Mouse (Mus musculus) large intestine, adult 2 months (tissue): ENCODE measurements around the gene Thbd. TPM values are rescaled to one million over a fixed set of nuclear protein-coding genes. Genes with fewer than 3 reads are reported as not detected.

Source experiments
- DNase-seq: peaks from one replicate; pipeline ENCODE4 v3.0.0-alpha.2; 2012; ENCODE audit warnings: low read depth, low spot score
- WGBS: fragments of 180-500 bp; shearing (Covaris S2); methylation state at CpG from one replicate; pipeline ENCODE4 v1.1.7; 2018; 5-methylcytosine and 5-hydroxymethylcytosine counted together
- polyA plus RNA-seq: library from polyadenylated mRNA; depleted of rRNA; stranded (reverse); fragments of >200 nt; gene quantifications from 2 replicates; pipeline ENCODE4 v1.2.3, GENCODE M21; 2012; rRNA removed

The Thbd gene
- polyA plus RNA-seq, result 16.6 and 22.5 TPM in 2 replicates

DNA sequence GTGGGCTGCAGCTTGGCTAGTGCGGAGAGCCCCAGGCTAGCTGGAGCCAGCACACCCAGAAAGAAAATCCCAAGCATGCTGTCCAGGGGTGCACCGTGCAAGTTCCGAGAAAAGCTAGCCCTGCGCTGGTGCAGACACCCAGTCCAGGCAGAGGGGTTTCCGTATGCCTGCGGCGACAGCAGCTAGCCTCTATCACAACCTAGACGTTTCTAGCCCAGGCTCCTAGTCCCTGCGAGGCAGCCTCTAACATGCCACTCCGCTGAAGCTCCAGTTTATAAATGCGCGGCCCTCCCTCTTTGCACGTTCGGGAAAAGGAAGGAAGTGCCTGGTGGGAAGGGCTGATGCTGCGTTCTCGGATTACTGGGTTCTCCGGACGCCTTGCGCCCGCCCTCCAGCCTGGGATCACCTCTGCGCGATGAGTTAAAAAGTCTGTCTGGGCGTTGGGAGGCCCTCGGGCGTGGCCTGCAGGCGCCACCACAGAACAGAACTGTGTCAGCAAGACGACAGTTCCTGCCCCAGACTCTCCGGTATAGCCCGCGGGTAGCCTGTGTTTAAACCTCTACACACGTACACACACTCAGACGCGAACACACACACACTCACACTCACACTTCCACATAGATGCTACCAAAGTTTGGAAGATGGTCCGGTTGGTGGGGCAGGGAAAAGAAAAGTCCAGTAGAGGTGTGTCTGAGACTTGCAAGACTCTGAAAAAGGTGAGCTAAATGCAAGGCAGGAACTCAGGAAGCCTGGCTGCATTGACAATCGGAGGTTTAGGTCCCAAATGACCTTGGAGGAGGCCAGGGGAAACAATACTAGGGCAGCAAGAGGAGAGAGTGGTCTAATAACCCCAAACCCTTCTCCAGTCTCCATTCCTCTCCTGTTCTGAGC, at the start of gene Thbd:
TSS of gene Thbd (minus strand) at position 319 of the 891 bp plus-strand sequence.
- WGBS, result 4% methylated on average over 35 of the region's 35 CpGs
- no peak for DNase-seq

- DNase-seq, result no peak
Observed at GRCm38 (mm10) chr2:148455341-148455740, 47.4 kb upstream of the Thbd start.

DNA sequence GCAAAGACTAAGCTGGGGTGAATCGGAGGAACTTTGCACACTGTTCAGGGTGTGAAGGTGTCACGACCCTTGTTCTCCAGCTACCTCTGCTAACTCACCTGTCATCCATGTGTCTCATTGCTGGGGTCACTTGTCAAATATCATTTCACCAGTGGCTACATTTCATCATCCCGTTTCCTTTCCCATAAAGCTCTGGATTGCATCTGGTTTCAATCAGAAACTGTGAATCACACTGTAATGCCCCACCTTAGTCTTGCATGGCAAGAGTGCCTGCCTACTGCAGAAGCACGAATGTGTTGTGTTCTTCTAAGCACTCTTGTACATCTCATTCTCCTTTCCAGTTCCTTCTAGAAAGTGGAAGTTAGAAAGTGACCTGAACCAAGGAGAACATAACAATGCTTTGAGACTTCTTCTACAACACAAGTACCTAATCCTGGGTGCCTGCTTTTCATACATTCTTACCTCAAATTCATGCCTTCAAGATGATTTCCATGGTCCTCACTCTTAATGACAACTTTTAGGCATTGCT, 46.1 kb upstream of the Thbd start:
- WGBS, result 72% methylated on average over 4 of the region's 4 CpGs
- DNase-seq, result no peak

- WGBS, result 74% methylated on average over 3 of the region's 3 CpGs
- no peak for DNase-seq
Observed at GRCm38 (mm10) chr2:148453061-148453460, 45.1 kb upstream of the Thbd start.

GRCm38 (mm10) chr2:148451498-148451897, 43.5 kb upstream of the Thbd start:
- no peak for DNase-seq
- 67% methylated on average over 5 of the region's 5 CpGs for WGBS

DNA sequence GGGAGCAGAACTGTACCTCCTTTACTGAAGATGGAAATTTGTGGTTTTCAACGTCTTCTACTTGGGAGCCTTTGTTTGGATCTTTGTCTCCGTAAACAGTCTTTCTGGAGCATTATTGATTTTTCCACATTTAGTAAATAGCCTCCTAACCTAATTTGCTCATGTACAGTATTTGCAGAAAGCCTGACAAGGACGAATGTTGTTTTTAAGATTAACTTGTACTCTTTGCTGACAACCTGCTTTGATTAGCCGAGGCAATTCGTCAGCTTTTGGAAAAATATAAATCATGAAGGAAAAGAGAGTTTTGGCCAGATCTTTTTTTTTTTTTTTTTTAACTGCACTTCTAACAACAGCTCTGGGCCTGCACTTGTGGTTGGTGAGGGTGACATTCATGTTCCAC, 42.6 kb upstream of the Thbd start:
- WGBS, result 49% methylated on average over 5 of the region's 5 CpGs
- DNase-seq, result no peak

- WGBS, result 90% methylated on average over 1 of the region's 1 CpGs
- no peak for DNase-seq
Observed at GRCm38 (mm10) chr2:148449659-148450058, 41.7 kb upstream of the Thbd start.

- no peak for DNase-seq
- 74% methylated on average over 3 of the region's 3 CpGs for WGBS
Observed at GRCm38 (mm10) chr2:148446446-148446845, 38.5 kb upstream of the Thbd start.

- no peak for DNase-seq
- 92% methylated on average over 1 of the region's 1 CpGs for WGBS
Observed at GRCm38 (mm10) chr2:148445616-148446015, 37.6 kb upstream of the Thbd start.

DNA sequence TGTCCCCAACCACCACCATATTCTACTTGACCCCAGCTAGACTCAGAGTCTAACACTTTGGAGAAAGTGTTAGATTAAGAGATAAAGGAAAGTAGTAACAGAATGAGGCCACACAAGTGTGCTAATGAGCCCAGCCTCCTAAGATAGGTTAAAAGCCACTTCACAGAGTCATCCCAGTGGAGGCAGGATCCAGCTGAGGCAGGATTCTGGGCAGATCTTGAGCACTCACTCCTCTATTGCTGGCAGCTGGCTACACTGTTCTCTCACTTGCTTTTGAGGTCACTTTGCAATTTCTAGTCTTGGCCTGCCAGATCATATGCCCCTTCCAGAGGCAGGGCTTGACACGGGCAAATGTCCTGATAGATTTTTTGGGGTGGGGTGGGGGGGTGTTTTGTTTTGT, 36.5 kb upstream of the Thbd start:
- DNase-seq, result no peak
- 71% methylated on average over 1 of the region's 1 CpGs for WGBS

DNA sequence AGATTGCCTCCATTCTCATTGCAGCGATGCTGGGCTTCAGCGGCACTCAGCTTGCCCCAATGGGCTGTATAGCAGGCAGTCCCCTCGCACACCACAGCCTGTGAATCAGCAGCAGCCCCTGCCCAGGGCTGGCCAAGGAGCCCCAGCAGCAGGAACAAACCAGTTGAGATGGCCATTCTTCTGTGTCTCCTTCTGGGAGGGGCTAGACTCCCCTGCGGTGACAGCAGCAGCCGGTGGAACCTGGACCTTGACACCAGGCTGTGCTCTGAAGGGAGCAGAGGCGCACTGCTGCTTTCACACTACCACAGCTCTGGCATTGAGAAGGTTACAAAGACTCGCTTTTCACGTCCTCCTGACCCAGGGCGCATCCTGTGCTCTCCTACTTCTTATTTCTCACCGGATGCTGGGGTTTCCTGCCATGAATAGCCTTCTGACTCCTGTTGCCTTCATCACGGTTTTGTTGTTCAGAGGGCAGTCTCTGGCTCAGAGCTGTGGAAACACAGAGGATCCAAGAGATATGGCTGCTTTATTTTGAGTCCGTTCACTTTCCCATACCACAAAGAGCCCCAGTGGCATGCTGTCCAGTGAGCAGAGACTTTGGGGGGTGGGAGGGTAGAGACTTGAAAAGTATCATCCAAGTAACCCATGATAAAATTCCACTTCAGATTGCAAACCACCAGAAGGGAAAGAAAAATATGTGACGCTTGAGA, 35.4 kb upstream of the Thbd start, which contains the start of gene Cd93:
TSS of gene Cd93 (minus strand) at position 315 of the 710 bp plus-strand sequence.
- 43% methylated on average over 13 of the region's 13 CpGs for WGBS
- no peak for DNase-seq

- DNase-seq, result no peak
Observed at GRCm38 (mm10) chr2:148442710-148443109, 34.7 kb upstream of the Thbd start.

GRCm38 (mm10) chr2:148442172-148442571, 34.2 kb upstream of the Thbd start:
- 66% methylated on average over 4 of the region's 4 CpGs for WGBS
- no peak for DNase-seq

More at GRCm38 (mm10) chr2:148442710-148443109, 34.7 kb upstream of the Thbd start:
- 81% methylated on average over 4 of the region's 4 CpGs for WGBS

DNA sequence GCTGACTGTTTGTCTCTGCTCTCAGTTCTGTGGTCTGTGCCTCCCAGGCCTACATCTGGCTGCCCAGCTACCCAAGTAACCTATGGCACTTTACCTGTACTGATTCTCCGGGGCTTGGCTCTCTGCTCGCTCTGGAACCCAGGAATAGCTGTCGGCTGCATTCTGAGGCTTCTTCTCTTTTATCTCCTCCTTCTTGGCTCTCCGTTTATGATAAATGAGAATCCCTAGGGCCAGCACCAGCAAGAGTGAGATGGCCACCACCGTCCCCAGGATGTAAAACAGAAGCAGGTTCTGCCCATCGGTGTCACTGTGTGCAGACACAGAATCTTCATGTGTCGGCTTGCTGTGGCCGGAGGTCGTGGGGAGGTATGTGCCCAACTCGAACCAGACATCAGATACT, 33.4 kb upstream of the Thbd start:
- WGBS, result 74% methylated on average over 10 of the region's 10 CpGs
- DNase-seq, result no peak

DNA sequence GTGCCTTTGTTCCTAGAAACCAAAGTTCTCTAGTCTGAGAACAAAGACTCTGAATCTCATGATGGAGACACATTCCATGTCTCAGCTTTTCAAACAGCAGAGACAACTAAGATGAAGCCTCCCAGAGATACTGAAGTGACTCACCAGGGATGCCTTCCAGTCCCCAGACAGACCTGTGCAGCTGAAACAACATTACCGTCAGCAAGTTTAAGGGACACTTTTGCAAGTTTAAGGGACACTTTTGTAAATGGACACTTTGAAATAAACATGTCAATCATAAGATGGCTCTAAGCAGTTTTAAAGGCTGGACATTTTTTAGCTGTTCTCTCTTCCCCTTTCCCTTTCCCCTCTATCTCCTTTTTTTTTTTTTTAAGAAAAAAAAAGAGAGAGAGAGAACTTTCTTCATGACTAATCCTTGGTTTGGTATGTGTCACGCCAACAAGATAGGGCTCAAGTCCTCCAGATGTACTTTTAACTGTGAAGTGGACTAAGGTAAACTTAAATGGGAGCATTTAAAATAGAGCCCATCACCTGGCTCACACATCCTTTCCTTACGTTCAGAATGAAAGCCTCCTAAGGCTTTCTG, 31.8 kb upstream of the Thbd start:
- no peak for DNase-seq
- 50% methylated on average over 3 of the region's 3 CpGs for WGBS

GRCm38 (mm10) chr2:148436285-148436684, 28.3 kb upstream of the Thbd start:
- DNase-seq, result no peak
- 59% methylated on average over 3 of the region's 3 CpGs for WGBS

DNA sequence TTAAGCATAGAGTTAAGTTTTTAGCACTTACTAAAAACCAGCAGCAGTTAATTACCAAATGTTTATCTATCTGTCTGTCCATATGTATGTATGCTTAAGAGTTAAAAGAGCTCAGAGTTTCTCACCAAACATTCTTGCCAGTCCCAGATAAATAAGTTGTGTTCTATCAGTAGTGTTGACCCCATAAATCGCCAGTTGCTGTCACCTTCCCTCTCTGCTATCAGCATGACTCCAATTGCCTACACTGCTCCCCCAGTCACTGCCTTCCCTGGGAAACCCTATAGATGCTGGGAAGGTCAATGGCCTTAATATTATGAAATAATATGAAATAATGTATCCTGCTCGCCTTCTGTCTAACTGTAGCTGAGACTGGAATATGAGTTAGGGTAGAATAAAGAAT, 24.4 kb upstream of the Thbd start:
- DNase-seq, result no peak
- WGBS, result 64% methylated on average over 2 of the region's 2 CpGs

DNA sequence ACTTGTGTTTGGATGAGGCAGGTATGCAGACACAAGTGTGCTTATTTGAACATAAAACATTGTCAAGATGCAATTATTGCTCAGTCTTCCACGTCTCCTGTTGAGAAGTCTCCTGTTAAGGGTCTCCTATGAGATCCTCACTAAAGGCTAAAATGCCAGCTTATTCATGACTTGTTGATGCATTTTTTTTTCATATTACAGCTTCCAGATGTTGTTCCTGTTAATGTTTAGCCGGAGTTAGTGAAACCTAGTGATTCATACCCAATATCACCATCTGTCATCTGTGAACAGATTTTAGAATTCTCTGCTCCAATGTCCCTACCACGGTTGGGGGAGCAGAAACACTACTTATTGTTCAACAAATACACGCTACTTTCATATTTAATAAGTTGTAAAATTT, 23.0 kb upstream of the Thbd start:
- no peak for DNase-seq
- 51% methylated on average over 4 of the region's 4 CpGs for WGBS

GRCm38 (mm10) chr2:148429001-148429505, 21.1 kb upstream of the Thbd start:
- DNase-seq, result no peak

- DNase-seq, result no peak
- 52% methylated on average over 3 of the region's 3 CpGs for WGBS
Observed at GRCm38 (mm10) chr2:148428523-148428922, 20.5 kb upstream of the Thbd start.
